Mouse (Mus musculus) neural tube, embryonic 12.5 days (tissue): Measurements from ENCODE around the gene Qpctl. TPM values are rescaled to one million over a fixed set of nuclear protein-coding genes. Genes with fewer than 3 reads are reported as not detected.
A peak's percentile ranks its signal among the peaks of the same experiment; 100 is the strongest.
"Not testable (repeated sequence)": the region's sequence is repeated elsewhere in the genome, so short reads cannot be mapped to it uniquely, and the experiment has no call there.

Experiments
- ATAC-seq: fragments of 200-750 bp; cut with Nextera tagmentation; 2 replicates; pipeline ENCODE4 v1.8.0; 2017; ENCODE audit warnings: low read depth, mild to moderate bottlenecking, moderate TSS enrichment, moderate library complexity; ENCODE audit not compliant: low FRiP score
- H3K27ac ChIP-seq: fragments of 300-500 bp; sonication (generic); 2 replicates; pipeline ENCODE4 v1.5.1; 2016
- H3K27me3 ChIP-seq: fragments of 300-500 bp; sonication (generic); replicated peaks from 2 replicates; pipeline ENCODE4 v1.6.1; 2016; ENCODE audit warnings: mild to moderate bottlenecking
- H3K36me3 ChIP-seq: fragments of 300-500 bp; sonication (generic); 2 replicates; pipeline ENCODE4 v1.6.1; 2016; ENCODE audit warnings: mild to moderate bottlenecking
- H3K4me1 ChIP-seq: fragments of 300-500 bp; sonication (generic); 2 replicates; pipeline ENCODE4 v1.6.1; 2016
- H3K4me2 ChIP-seq: fragments of 300-500 bp; sonication (generic); replicated peaks from 2 replicates; pipeline ENCODE4 v1.6.1; 2016; ENCODE audit warnings: mild to moderate bottlenecking
- H3K4me3 ChIP-seq: fragments of 300-500 bp; sonication (generic); 2 replicates; pipeline ENCODE4 v1.5.1; 2016
- H3K9ac ChIP-seq: fragments of 300-500 bp; sonication (generic); 2 replicates; pipeline ENCODE4 v1.6.1; 2016; ENCODE audit warnings: mild to moderate bottlenecking
- H3K9me3 ChIP-seq: fragments of 300-500 bp; sonication (generic); 2 replicates; pipeline ENCODE4 v1.6.1; 2016; ENCODE audit warnings: mild to moderate bottlenecking
- WGBS: fragments of 180-500 bp; shearing (Covaris S2); methylation state at CpG from one replicate; pipeline ENCODE4 v1.1.7; 2016; 5-methylcytosine and 5-hydroxymethylcytosine counted together
- polyA plus RNA-seq: library from polyadenylated mRNA; unstranded; fragments of >200 nt; fragmentation: Nextera tagmentation; extraction: Ambion mirVana; gene quantifications from 2 replicates; pipeline ENCODE4 v1.2.1, GENCODE M21; 2016

Qpctl gene
- polyA plus RNA-seq, 1 experiment from 2014 or later = 20.9 TPM

GRCm38 (mm10) chr7:19160115-19160514 lies 11.0 kb upstream of the Qpctl start:
- H3K36me3 ChIP-seq = no peaks in the 10 kb centered on the region
- WGBS = 2% methylated on average over 20 of the region's 20 CpGs
- peaks cover 36% of the 10 kb centered on the region for H3K27me3 ChIP-seq
- H3K9ac ChIP-seq = peak overlapping the region; percentile 45
- peak overlapping the region; percentile 64 for H3K4me2 ChIP-seq
- H3K9me3 ChIP-seq = no peaks in the 10 kb centered on the region
- peak overlapping the region; percentile 33 for H3K4me3 ChIP-seq
- no peak overlapping the region for H3K27ac ChIP-seq
- peaks cover 34% of the 10 kb centered on the region for H3K4me1 ChIP-seq
- ATAC-seq = 0 out of 2 replicates have a peak, but pooled peaks have one; percentile 26

- H3K4me1 ChIP-seq = peaks cover 29% of the 10 kb centered on the region
- peaks cover 7% of the 10 kb centered on the region for H3K36me3 ChIP-seq
- no peaks in the 10 kb centered on the region for H3K9me3 ChIP-seq
- H3K9ac ChIP-seq = no peak overlapping the region
- peak overlapping the region; percentile 64 for H3K4me2 ChIP-seq
- no peak overlapping the region for H3K4me3 ChIP-seq
- no peak for ATAC-seq
- peaks cover 28% of the 10 kb centered on the region for H3K27me3 ChIP-seq
- H3K27ac ChIP-seq = no peak overlapping the region
- 12% methylated on average over 18 of the region's 18 CpGs for WGBS
Measured at GRCm38 (mm10) chr7:19159411-19159810, 10.3 kb upstream of the Qpctl start.

- no peaks in the 10 kb centered on the region for H3K9me3 ChIP-seq
- peaks cover 14% of the 10 kb centered on the region for H3K36me3 ChIP-seq
- 66% methylated on average over 11 of the region's 11 CpGs for WGBS
- no peak overlapping the region for H3K4me2 ChIP-seq
- H3K9ac ChIP-seq = no peak overlapping the region
- no peak overlapping the region for H3K4me3 ChIP-seq
- peaks cover 22% of the 10 kb centered on the region for H3K4me1 ChIP-seq
- ATAC-seq = no peak
- peaks cover 21% of the 10 kb centered on the region for H3K27me3 ChIP-seq
- no peak overlapping the region for H3K27ac ChIP-seq
Measured at GRCm38 (mm10) chr7:19158601-19159000, 9.5 kb upstream of the Qpctl start.

GRCm38 (mm10) chr7:19157160-19157800 lies 8.2 kb upstream of the Qpctl start:
- ATAC-seq = peak; percentile 87
- Histone ChIP-seq H3K4me2 (peak overlapping the region; percentile 51), H3K4me1 (peaks cover 22% of the 10 kb centered on the region), H3K27ac (no peak overlapping the region), H3K4me3 (peak overlapping the region; percentile 15; the same call in 1 of the 2 replicates), H3K27me3 (peaks cover 18% of the 10 kb centered on the region), H3K36me3 (peaks cover 27% of the 10 kb centered on the region), H3K9ac (peak overlapping the region; percentile 44; the same call in 1 of the 2 replicates), H3K9me3 (no peaks in the 10 kb centered on the region)
- WGBS = 7% methylated on average over 30 of the region's 30 CpGs

GRCm38 (mm10) chr7:19155825-19156475 lies 6.9 kb upstream of the Qpctl start:
- Histone ChIP-seq H3K36me3 (peaks cover 38% of the 10 kb centered on the region), H3K4me3 (no peak overlapping the region), H3K27me3 (peaks cover 18% of the 10 kb centered on the region), H3K27ac (no peak overlapping the region), H3K4me2 (no peak overlapping the region), H3K4me1 (peaks cover 23% of the 10 kb centered on the region), H3K9ac (no peak overlapping the region), H3K9me3 (no peaks in the 10 kb centered on the region)
- 59% methylated on average over 13 of the region's 13 CpGs for WGBS
- no peak for ATAC-seq

GRCm38 (mm10) chr7:19154796-19155195 lies 5.7 kb upstream of the Qpctl start:
- no peak overlapping the region for H3K4me2 ChIP-seq
- 87% methylated on average over 8 of the region's 8 CpGs for WGBS
- no peak for ATAC-seq

GRCm38 (mm10) chr7:19151121-19151520 lies 2.0 kb upstream of the Qpctl start:
- H3K36me3 ChIP-seq = peaks cover 46% of the 10 kb centered on the region
- not testable (repeated sequence) for ATAC-seq, H3K27ac ChIP-seq, H3K27me3 ChIP-seq, H3K9ac ChIP-seq, H3K9me3 ChIP-seq, H3K4me3 ChIP-seq
- 92% methylated on average over 10 of the region's 10 CpGs for WGBS
- peaks cover 22% of the 10 kb centered on the region for H3K4me1 ChIP-seq
- H3K4me2 ChIP-seq = peak overlapping the region; percentile 80

More at GRCm38 (mm10) chr7:19154796-19155195, 5.7 kb upstream of the Qpctl start:
- peaks cover 8% of the 10 kb centered on the region for H3K27me3 ChIP-seq
- H3K9ac ChIP-seq = no peak overlapping the region
- H3K27ac ChIP-seq = no peak overlapping the region
- peaks cover 38% of the 10 kb centered on the region for H3K36me3 ChIP-seq
- H3K4me3 ChIP-seq = no peak overlapping the region
- no peaks in the 10 kb centered on the region for H3K9me3 ChIP-seq
- H3K4me1 ChIP-seq = peaks cover 22% of the 10 kb centered on the region

- Histone ChIP-seq H3K9me3 (no peaks in the 10 kb centered on the region), H3K9ac (peak within 1 kb of the TSS; percentile 62), H3K4me1 (peaks cover 22% of the 10 kb centered on the region), H3K4me2 (peak within 1 kb of the TSS; percentile 80), H3K27ac (peak within 1 kb of the TSS; percentile 42; the same call in 1 of the 2 replicates), H3K27me3 (no peaks in the 10 kb centered on the region), H3K4me3 (peak within 1 kb of the TSS; percentile 59), H3K36me3 (peaks cover 41% of the 10 kb centered on the region)
- WGBS = under 1% methylated on average over 24 of the region's 24 CpGs
- ATAC-seq = peak; percentile 94
Measured at GRCm38 (mm10) chr7:19149626-19150025, 535 bp upstream of the Qpctl start, which contains the start of gene Snrpd2. TSS of gene Snrpd2 (plus strand) at chr7:19149722.

- Histone ChIP-seq H3K36me3 (peaks cover 29% of the 10 kb centered on the region), H3K27me3 (no peaks in the 10 kb centered on the region), H3K4me2 (peak overlapping the region; percentile 80), H3K27ac (peak overlapping the region; percentile 42; the same call in 1 of the 2 replicates), H3K4me3 (peak overlapping the region; percentile 59), H3K4me1 (peaks cover 22% of the 10 kb centered on the region), H3K9ac (peak overlapping the region; percentile 61), H3K9me3 (no peaks in the 10 kb centered on the region)
- no peak for ATAC-seq
- WGBS = 14% methylated on average over 20 of the region's 20 CpGs
Measured at GRCm38 (mm10) chr7:19148180-19148874, 764 bp downstream of the Qpctl start.

- WGBS = 59% methylated on average over 6 of the region's 6 CpGs
- no peak overlapping the region for H3K9ac ChIP-seq
- no peak overlapping the region for H3K4me3 ChIP-seq
- H3K9me3 ChIP-seq = no peaks in the 10 kb centered on the region
- H3K4me1 ChIP-seq = peaks cover 22% of the 10 kb centered on the region
- ATAC-seq = no peak
- peak overlapping the region; percentile 80 for H3K4me2 ChIP-seq
- no peaks in the 10 kb centered on the region for H3K27me3 ChIP-seq
- no peak overlapping the region for H3K27ac ChIP-seq
- H3K36me3 ChIP-seq = peaks cover 22% of the 10 kb centered on the region
Measured at GRCm38 (mm10) chr7:19147497-19148045, 1.5 kb downstream of the Qpctl start.

- 85% methylated on average over 10 of the region's 10 CpGs for WGBS
- H3K4me3 ChIP-seq = no peak overlapping the region
- H3K36me3 ChIP-seq = peaks cover 14% of the 10 kb centered on the region
- no peaks in the 10 kb centered on the region for H3K9me3 ChIP-seq
- H3K9ac ChIP-seq = no peak overlapping the region
- peaks cover 22% of the 10 kb centered on the region for H3K4me1 ChIP-seq
- H3K27me3 ChIP-seq = no peaks in the 10 kb centered on the region
- ATAC-seq = no peak
- H3K27ac ChIP-seq = no peak overlapping the region
- H3K4me2 ChIP-seq = no peak overlapping the region
Measured at GRCm38 (mm10) chr7:19146793-19147192, 2.3 kb downstream of the Qpctl start.

- H3K9me3 ChIP-seq = no peaks in the 10 kb centered on the region
- H3K4me1 ChIP-seq = no peaks in the 10 kb centered on the region
- no peaks in the 10 kb centered on the region for H3K27me3 ChIP-seq
- no peak for ATAC-seq
- H3K4me2 ChIP-seq = no peak overlapping the region
- WGBS = 61% methylated on average over 5 of the region's 5 CpGs
- peaks cover 68% of the 10 kb centered on the region for H3K36me3 ChIP-seq
- no peak overlapping the region for H3K27ac ChIP-seq
- H3K4me3 ChIP-seq = no peak overlapping the region
- H3K9ac ChIP-seq = no peak overlapping the region
Measured at GRCm38 (mm10) chr7:19137380-19137779, 11.7 kb downstream of the Qpctl start.
